Mouse (Mus musculus) heart, embryonic 10.5 days (tissue): ENCODE measurements around the gene Hs6st3. TPM values are rescaled to one million over a fixed set of nuclear protein-coding genes. Genes with fewer than 3 reads are reported as not detected.

ENCODE experiments used
- polyA plus RNA-seq: library from polyadenylated mRNA; unstranded; fragments of >200 nt; fragmentation: Nextera tagmentation; extraction: Ambion mirVana; gene quantifications from 2 replicates; pipeline ENCODE4 v1.2.1, GENCODE M21; 2016

Hs6st3 gene
- polyA plus RNA-seq, 1 experiment from 2014 or later, result 0.18 TPM

Other genes with a start within 250 kb of the Hs6st3 start
- gene Dzip1, start 212.9 kb upstream of the Hs6st3 start, polyA plus RNA-seq, result 8.8 and 15.3 TPM in 2 replicates
- 38.0 and 44.3 TPM in 2 replicates for gene Dnajc3, start 200.4 kb upstream of the Hs6st3 start, polyA plus RNA-seq
- gene Uggt2, start 38.9 kb upstream of the Hs6st3 start, polyA plus RNA-seq, result 11.2 and 11.6 TPM in 2 replicates